Mouse (Mus musculus): Measurements from ENCODE around the gene Rnf157. TPM values are rescaled to one million over a fixed set of nuclear protein-coding genes. Genes with fewer than 3 reads are reported as not detected.
A peak's percentile ranks its signal among the peaks of the same experiment; 100 is the strongest.

Rnf157 gene
- total and polyA plus RNA-seq, 3 experiments: 8.7 to 39.3 (median 10.9) TPM

DNA sequence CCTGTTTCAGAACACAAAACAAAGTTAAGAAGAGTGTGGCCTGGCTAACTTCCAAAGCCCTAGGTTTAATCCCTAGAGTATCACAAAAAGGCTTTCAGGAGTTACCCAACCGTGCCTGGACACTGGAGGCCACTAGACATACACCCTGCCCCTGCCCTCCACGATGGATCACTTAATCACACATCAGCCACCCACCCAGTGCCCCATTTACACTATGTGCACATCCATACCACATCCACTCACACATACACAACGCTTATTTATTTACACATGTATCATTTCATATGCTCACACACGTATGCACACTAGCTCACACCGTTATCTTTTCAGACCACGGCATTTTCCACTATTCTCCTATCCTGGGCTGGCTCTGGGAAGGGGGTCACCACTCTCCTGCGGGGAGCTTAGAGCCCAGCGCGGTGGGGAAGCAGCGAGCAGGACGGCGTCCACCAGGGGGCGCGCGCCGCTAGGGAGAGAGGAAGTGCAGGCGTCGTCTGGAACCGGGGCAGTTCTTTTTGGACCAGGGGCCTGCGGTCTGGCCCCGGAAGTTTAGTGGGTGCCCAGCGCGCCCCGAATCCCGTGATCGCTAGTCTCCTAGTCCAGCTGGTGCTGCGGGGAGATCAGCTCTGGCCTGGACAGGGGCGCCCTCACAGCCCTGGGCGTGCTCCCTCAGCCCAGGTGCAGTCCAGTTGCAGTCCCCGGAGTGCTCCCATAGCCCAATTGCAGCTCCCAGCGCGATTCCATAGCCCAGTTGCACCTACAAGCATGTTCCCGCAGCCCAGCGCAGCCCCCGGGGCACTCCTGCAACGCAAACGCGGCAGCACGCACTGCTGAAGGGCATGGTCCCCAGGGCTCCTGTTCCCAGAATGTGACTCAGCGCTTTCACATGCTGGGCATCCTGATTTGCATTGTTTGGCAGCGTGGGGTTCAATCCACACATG lies 93.8 kb downstream of the Rnf157 start:
- dilution Hi-C loops (cut with MboI; ENCODE audit: extremely low pct_ligation_motif_present, extremely low pct_unique_long_range_greater_than_20kb, low sequenced_read_pairs) (no loop called here), in situ Hi-C loops (cut with MboI; ENCODE audit: low pct_ligation_motif_present, low pct_unique_long_range_greater_than_20kb, low sequenced_read_pairs) (loop anchor here (5.0 kb wide), 1 partner anchor 128 kb away; no protein-coding TSS in a partner anchor)
- Histone ChIP-seq H3K4me3 (replicated peaks in 1 of 3; ENCODE audit: low read depth in 2 of 3, low read length in 2 of 3, poor library complexity in 1 of 3) (peak overlapping the region in 2 of 3 experiments; percentile 31 to 32), H3K36me3 (replicated peaks in 1 of 2; ENCODE audit: control insufficient read depth in 1 of 2, insufficient read depth in 1 of 2, low read length in 1 of 2) (no peaks in the 10 kb centered on the region), H3K79me2 (replicated peaks; ENCODE audit: control insufficient read depth, extremely low read depth, insufficient read depth, poor library complexity, severe bottlenecking) (no peaks in the 10 kb centered on the region), H3K4me2 (ENCODE audit: insufficient read depth, low read depth, poor library complexity, severe bottlenecking) (peak overlapping the region; percentile 70), H3K27me3 (replicated peaks) (no peaks in the 10 kb centered on the region), H3K27ac (ENCODE audit: insufficient read depth, low read depth) (peak overlapping the region; percentile 15), H3K9ac (ENCODE audit: insufficient read depth, low read depth) (peak overlapping the region; percentile 47), H3K9me3 (replicated peaks; ENCODE audit: low read length) (no peaks in the 10 kb centered on the region), H3K4me1 (ENCODE audit: control insufficient read depth in 1 of 2, insufficient read depth in 2 of 2) (peaks cover 14 to 16% of the 10 kb centered on the region in 2 experiments)
- TF ChIP-seq SMC3 (IDR thresholded peaks at IDR 0.05; ENCODE audit: low read depth, low read length): peak; percentile 100
- TF ChIP-seq ZNF384 (IDR thresholded peaks at IDR 0.05; ENCODE audit: low read depth, low read length): no peak
- TF ChIP-seq MAFK (IDR thresholded peaks at IDR 0.05; ENCODE audit: insufficient replicate concordance, low read length): peak; percentile 72; the same call in 1 of the 2 replicates
- peak; percentile 82 for TF ChIP-seq SIN3A (IDR thresholded peaks at IDR 0.05; ENCODE audit: low read length)
- peak; percentile 20 to 98; a peak in 2 of 4 replicates for TF ChIP-seq CTCF (conservative IDR thresholded peaks at IDR 0.05 in 1 of 2, IDR thresholded peaks at IDR 0.05 in 1 of 2; ENCODE audit: low read depth in 2 of 2, low read length in 2 of 2)
- peak; percentile 67; the same call in 1 of the 2 replicates for TF ChIP-seq TCF12 (IDR thresholded peaks at IDR 0.05; ENCODE audit: low read depth, low read length)
- TF ChIP-seq RCOR1 (conservative IDR thresholded peaks at IDR 0.05; ENCODE audit: low read depth, low read length): no peak
- no peak for TF ChIP-seq ZMIZ1 (IDR thresholded peaks at IDR 0.05; ENCODE audit: low read depth, low read length)
- peak; percentile 31; the same call in 1 of the 2 replicates for TF ChIP-seq ETS1 (conservative IDR thresholded peaks at IDR 0.05; ENCODE audit: low read depth, low read length)
- TF ChIP-seq MEF2A (IDR thresholded peaks at IDR 0.05; ENCODE audit: borderline replicate concordance, low read depth, low read length): peak; percentile 65; the same call in 1 of the 2 replicates
- peak; percentile 40; the same call in 1 of the 2 replicates for TF ChIP-seq EP300 (IDR thresholded peaks at IDR 0.05; ENCODE audit: low read length)
- TF ChIP-seq E2F4 (IDR thresholded peaks at IDR 0.05; ENCODE audit: insufficient replicate concordance, low read depth, low read length): no peak
- no peak for TF ChIP-seq NELFE (IDR thresholded peaks at IDR 0.05; ENCODE audit: low read depth, low read length)
- no peak for TF ChIP-seq UBTF (IDR thresholded peaks at IDR 0.05; ENCODE audit: low read depth, low read length)
- peak; percentile 99 for TF ChIP-seq ZC3H11A (IDR thresholded peaks at IDR 0.05; ENCODE audit: low read depth, low read length)
- TF ChIP-seq RAD21 (IDR thresholded peaks at IDR 0.05; ENCODE audit: low read depth, low read length): peak; percentile 98
- peak; percentile 48 for TF ChIP-seq HCFC1 (IDR thresholded peaks at IDR 0.05; ENCODE audit: low read depth, low read length)
- peak; percentile 79 for TF ChIP-seq ELF1 (IDR thresholded peaks at IDR 0.05; ENCODE audit: low read depth, low read length)
- TF ChIP-seq MXI1 (IDR thresholded peaks at IDR 0.05; ENCODE audit: low read depth, low read length): peak; percentile 59; the same call in 1 of the 2 replicates
- TF ChIP-seq IRF4 (IDR thresholded peaks at IDR 0.05; ENCODE audit: low read depth, low read length): peak; percentile 56; the same call in 1 of the 2 replicates
- 0 out of 2 replicates have a peak, but pooled peaks have one; percentile 6 for TF ChIP-seq CHD2 (IDR thresholded peaks at IDR 0.05; ENCODE audit: low read length)
- 0 out of 2 replicates have a peak, but pooled peaks have one; percentile 59 for TF ChIP-seq MAZ (IDR thresholded peaks at IDR 0.05; ENCODE audit: low read depth, low read length)
- TF ChIP-seq MYC (IDR thresholded peaks at IDR 0.05; ENCODE audit: low read depth, low read length): peak; percentile 31; the same call in 1 of the 2 replicates
- peak; percentile 58; the same call in 1 of the 2 replicates for TF ChIP-seq MAX (IDR thresholded peaks at IDR 0.05; ENCODE audit: low read length)
- TF ChIP-seq BHLHE40 (IDR thresholded peaks at IDR 0.05; ENCODE audit: low read depth, low read length): peak; percentile 82
- peak; percentile 85 for DNase-seq (ENCODE audit: extremely low read depth)

Data from CH12.LX (cell line).